Mouse (Mus musculus): ENCODE results near the gene Rassf8.

Rassf8 gene

DNA sequence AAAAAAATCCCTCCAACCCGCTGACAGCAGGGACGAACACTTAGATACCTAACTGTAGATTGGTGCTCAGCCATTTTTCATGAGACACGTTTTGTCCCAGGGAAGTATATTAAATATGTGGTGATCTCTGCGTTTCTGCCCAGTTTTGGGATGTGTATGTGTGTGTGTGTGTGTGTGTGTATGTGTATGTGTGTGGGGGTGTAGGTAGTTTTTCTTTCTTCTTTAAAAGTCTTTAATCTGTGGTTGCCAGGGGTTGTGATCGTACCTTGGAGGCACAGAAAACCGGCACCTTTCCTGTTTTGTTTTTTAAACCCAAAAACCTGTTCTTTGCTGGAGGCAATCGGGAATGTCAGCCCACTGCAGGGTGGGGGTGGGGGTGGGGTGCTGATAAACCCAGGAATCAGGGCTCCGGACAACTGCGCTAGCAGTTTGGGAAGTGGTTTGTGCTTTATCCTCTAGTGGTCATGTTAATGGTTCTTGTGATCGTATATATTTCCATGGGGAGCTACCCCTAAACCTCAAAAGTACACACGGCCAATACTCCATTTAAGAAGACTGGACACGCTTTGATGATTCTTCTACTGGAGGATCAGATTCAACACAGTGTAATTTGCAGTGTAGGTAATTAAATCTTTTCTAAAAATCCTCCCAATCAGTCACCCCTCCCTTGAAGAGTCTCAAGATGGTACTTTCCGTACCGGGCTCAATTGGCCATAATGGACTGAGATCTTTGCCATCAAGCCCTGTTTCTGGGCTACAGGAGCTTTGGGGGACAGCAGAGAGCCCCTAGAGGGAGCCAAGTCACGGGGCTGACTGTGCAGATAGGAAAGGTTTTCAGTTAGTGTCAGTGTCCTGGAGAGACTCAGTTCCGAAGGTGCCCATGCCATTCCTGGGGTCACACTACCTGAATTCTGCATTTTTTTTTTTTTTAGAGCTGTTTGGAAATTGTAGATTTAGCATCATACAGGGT, 1.4 kb downstream of the Rassf8 start:
- no peak for DNase-seq (ENCODE audit: low spot score)

DNA sequence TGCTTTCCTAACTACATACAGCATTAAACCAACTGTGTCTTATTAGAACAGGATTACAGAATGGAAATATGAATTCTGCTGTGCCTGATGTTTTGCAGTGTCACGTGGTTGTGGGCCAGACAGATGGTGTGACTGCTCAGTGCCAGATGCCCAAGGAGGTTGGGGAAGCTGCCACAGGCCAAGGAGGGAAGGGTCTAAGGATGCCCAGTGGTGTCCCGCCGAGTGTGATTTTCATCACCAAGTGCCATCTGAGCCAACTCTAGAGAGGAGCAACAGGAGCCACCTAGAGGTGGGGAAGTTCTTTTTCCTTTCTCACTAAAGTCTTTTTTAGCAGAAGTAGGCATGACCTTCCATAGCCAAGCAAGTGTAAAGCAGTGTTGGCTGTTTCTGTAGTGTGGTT, 3.8 kb downstream of the Rassf8 start:
- no peak for DNase-seq (ENCODE audit: low spot score)

DNA sequence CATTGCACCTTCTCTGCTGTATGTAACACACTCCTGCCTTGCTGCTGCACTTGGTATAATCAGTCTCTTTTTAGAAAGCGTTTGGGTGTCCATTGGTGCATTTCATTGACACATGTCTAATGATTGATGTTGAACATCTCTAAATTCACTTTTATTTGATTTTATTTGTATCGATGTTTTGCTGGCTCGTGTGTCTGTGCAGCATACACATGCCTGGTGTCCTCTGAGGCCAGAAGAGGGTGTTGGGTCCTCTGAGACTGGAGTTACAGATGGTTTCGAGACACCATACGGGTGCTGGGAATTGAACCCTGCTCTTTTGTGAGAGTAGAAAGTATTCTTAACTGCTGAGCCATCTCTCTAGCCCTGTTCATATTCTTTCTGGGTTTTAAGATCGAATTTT, 6.7 kb downstream of the Rassf8 start:
- no peak for DNase-seq (ENCODE audit: low spot score)

DNA sequence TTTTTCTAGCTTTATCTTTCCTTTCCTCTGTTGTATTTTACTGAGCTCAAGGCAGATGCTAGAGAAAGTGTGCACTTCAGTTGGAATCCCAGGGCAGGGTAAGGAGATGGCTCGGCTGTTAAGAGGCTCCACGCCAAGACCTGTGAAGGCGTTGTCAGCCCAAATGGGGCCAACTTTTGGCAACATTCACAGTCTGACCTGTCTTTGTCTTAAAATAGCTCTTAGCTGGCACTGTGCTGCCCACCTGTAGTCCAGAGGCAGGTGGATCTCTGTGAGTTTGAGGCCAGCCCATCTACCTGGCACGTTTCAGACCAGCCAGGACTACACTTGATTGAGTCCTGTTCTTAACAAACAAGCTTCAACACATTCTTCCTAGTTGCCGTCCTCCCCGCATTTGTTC, 7.9 kb downstream of the Rassf8 start:
- no peak for DNase-seq (ENCODE audit: low spot score)

DNA sequence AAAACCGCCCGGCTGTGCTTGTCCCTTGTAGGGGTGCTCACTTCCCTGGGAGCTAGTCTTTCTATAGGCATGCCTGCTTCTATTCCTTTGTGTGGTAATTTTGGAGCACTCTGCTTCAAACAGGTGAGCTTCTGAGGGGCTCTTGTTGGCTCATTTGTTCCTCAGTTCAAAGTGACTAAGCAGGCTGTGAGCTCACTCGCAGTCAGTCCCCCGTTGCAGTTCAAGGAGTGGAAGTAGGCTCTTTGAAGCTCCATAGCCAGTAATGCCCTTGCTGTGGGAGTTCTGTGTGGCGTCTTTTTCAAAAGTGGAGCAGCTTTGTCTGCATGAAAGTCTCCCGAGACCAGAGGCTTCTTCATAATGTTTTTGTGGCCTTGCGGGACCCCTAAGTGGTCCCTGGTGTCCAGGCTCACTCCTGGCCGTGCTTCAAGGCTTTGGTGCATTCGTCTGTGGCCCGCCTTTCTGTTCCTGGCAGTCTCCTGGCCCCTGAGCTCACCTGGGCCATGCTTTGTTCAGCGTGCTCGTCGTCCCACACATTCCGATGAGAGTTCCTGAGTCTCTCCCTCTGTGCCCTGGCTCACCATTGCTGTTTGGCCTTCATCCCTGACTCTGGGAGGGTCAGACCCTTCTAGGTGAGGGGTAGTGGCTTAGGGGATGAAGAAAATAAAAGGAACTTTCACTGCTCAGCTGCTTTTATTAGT, 9.5 kb downstream of the Rassf8 start:
- DNase-seq (ENCODE audit: low spot score) = no peak

DNA sequence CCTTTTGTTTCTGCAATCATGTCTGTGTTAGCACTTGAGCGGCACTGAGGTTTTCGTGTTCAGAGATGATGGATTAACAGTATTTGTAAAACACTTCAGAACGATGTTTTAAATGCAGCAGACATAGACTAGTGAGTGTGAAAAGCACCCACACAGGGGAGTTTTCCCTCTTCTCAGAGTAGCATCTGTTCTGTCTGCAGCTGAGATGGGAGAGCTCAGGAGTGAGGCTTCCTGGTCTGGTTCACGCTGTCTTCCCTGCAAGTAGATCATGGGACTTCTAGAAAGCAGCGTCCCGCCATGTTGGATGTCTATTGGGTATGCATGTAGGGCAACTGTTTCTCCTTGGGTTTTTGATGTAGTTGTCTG, 10.1 kb downstream of the Rassf8 start:
- DNase-seq (ENCODE audit: low spot score) = no peak

DNA sequence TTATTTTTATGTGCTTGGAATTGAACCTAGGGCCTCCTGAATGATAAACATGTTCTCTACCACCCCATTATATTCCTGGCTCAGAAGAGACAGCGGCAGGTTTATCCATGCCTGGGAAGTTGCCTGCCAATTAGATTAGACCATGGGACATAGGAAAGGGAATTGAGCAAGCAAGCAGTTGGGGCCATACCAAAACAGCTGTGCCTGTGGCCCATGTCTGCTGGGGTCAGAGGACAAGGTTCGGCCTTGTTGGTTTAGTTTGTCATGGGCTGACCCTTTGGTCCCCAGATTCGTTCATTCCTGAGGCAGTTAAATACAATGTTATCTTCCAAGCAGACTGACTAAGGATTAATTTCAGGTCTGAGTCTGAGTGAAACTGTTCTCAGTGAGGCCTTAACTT, 10.8 kb downstream of the Rassf8 start:
- DNase-seq (ENCODE audit: low spot score) = no peak

DNA sequence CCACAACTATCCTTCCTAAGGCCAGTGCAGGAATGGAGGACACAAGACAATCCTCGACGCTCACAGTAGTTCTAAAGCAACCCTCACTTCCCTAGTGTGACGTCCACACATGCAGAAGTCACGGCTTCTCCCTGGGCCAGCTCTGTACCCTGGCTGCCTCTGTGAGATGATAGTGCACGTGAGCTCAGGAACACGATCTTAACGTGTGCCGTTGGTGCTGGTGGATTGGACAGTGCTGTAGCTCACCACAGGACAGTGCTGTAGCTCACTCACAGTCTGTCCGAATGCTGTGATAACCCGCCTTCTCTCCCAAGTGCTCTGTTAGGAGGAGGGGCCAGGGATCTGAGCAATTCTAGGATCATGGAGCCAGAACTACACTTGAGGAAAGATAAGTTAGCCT, 12.1 kb downstream of the Rassf8 start:
- no peak for DNase-seq (ENCODE audit: low spot score)

DNA sequence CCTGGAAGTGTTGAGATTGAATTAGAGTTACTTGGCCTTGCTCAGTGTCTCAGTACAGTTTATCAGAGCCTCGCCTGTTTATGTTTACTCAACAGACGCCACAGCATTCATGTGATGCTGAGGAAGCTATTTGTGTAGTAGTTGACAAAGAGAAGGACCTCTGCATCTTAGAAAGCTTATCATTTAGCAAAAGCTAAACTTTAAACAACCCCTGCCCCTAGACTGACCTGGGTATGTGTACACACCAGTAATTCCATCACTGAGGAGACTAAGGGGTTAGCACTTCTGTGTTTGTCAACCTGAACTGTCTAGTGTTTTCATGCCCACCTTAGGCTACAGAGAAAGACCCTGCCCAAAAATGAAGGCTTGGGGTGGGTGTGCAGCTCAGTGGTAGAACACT, 12.9 kb downstream of the Rassf8 start:
- no peak for DNase-seq (ENCODE audit: low spot score)

DNA sequence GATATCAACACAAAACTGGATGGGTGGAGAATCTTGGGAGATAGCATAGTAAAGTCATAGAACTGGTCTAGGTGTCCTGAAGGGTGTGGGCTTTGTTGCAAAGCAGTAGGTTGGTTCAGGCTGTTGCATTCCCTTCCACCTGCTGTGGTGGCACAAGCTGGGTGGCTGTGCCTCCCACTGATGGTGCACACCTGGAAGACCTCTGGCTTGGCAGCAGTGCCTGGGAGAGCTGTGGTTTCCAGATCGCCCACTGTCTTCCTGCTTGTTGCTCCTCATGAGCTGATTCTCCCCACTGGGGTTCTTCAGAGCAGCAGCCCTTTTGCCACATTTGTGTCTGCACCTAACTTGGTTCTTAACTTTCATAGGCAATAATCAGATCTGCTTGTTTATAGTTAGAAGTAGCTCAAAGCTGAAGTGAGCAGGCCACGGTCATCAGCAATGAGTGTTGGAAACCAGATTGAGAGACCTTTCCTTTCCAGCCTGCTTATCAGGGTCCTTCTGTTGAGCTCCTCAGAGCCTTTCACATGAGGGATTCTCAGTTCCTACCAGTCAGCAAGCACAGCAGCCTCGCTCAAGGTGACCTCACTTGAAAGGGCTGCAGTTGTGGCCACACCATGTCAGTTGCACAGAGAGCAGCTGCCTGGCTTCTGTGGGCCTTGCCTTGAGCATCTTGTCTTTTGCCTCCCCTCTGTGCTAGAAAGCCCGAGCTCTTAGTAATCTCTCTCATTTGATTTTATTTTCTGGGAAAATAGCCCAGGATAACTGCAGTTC, 13.9 kb downstream of the Rassf8 start:
- no peak for DNase-seq (ENCODE audit: low spot score)

DNA sequence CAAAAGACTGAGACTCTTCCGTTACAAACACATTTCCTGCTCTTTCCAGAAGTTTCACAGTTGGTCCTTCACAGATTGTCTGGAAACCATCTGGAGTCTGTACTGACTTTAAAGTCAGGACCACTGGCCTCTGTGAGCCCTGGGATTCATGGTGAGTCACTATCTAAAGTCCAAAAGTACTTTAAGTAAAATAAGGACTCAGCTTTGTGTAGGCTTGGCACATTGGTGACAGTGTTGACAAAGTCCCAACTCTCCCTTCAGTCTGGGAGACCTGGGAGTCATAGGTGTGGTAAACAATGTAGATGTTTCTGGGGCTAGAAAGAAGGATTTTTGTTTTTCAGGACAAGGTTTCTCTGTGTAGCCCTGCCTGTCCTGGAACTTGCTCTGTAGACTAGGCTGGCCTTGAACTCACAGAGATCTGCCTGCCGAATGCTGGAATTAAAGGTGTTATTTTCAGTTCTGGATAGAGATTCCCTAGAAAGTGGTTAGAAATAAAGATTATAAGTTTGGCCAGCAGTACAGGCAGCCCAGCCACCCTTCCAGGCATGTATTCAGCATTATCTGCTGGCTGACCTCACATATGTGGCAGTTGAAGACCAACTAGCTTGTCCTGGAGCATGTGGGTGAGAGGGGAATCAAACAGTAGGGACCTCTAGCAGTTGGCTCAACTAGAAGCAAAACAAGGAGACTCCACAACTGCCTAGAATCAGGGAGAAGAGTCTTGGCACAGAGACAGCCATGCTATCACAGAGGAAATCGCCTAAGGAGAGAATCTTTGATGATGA, 14.8 kb downstream of the Rassf8 start:
- no peak for DNase-seq (ENCODE audit: low spot score)

DNA sequence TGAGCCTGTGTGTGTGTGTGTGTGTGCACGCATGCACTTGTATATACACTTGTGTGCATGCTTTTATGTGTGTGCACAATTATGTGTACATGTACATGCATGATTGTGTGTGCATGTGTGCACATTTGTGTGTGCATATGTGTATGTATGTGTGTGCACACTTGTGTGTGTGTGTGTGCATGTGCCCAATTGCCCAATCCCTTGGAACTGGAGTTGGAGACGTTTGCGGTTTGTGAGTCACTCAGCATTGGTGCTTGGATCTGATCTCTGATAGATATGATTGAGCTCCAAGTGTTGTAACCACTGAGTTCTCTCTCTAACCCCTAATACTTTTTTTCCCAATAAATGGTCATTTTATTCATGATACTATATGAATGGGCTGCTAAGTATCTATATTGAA, 15.5 kb downstream of the Rassf8 start:
- DNase-seq (ENCODE audit: low spot score) = no peak

DNA sequence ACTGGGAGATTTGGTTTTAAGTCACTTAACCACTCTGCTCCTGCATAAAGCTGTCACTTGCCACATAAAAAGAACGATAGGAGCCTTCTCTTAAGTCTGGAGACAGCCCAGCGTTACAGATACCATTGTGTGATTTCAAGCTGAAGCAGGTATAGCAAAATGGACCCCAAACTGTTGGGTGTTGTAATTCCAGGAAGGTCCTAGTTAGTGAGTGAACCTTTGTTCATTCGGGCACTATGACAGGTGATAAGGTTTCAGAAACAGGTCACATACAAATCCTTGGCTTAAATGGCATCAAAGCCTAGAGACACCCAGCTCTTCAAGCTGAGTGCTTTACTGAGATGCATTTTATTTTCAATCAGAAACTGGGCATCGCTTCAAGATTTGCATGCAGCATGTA, 16.5 kb downstream of the Rassf8 start:
- no peak for DNase-seq (ENCODE audit: low spot score)

DNA sequence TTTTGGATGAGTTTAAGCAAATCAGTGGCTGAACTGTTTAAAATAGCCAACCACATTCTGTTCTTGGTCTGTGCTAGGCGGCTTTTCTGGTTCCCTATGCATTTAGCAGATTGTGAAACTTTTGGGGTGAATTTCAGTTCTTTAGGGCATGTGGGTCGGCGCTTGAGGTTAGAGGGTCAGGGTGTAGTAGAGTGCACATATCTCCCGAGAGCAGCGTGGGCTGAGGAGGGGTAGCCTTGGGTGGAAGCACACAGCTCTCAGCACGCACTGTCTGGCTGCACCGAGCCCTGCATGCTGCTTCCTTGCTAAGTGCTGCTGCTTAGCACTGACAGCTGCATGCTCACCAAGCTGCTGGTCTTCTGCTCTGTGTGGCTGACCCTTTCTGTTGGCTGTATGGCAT, 18.5 kb downstream of the Rassf8 start:
- DNase-seq (ENCODE audit: low spot score) = no peak

DNA sequence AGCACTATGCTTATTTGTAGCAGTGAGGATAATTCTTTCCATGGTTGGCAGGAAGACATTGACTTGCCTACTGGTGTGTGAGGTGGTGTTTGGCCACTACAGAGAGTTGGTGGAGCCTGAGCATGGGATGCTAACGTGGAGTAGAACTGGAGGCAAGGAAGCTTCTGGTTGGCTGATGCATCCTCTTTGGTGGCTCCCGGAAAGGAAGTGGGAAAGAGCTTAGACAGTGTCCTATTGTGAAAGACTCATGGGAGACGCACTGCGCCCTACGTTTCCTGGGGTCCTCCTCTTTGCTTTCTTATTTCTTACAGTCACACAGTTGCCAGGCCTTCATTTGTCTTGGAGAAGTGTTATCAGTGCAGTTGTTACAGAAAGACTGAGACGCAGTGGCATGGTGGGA, 20.4 kb downstream of the Rassf8 start:
- no peak for DNase-seq (ENCODE audit: low spot score)

DNA sequence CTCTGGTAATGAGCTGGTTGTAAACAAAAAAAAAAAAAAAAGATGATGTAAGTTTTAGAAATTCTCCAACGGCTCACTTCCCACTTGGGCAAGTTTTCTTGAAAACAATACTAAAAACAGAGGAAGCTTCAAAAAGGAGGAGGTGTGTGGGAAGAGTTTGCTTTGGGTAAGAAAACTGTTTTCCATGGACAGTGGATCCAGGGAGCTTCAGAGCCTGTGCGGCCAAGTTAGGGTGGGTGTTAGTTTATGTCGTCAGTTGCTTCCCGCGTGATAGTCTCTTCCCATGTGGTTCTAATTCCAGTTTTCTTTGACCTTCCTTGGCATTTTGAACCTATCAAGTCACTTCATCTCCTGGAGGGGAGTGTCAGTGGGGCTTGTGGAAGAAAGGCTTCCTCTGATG, 21.1 kb downstream of the Rassf8 start:
- DNase-seq (ENCODE audit: low spot score) = no peak

DNA sequence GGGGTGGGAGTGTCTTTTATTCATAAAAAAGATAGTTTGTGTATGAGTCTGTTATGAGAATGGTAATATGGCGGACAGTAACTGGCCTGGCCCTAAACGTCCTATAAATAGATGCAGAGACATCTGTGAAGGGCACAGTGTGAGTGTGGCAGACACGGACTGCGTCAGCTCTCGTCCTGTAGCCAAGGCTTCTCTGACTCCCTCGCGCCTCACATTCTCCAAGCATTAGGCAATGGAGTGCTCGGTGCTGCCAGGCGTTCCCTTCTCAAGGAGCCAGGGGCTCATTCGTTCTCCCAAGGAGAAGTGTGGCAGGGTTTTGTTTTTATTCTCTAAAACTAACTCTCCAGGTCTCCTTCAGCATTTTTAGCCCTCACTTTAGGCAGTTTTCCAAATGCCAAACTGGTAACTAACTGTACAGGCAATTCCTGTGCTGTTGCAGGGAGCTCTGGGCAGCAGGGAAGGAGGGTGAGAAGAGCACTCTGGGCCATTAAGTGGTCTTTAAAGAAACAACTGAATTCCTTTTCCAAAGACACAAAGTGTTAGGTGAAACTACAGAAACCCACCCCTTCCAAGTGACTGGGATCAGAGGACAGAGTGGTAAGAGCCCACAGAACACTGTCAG, 22.2 kb downstream of the Rassf8 start:
- DNase-seq (ENCODE audit: low spot score) = no peak

DNA sequence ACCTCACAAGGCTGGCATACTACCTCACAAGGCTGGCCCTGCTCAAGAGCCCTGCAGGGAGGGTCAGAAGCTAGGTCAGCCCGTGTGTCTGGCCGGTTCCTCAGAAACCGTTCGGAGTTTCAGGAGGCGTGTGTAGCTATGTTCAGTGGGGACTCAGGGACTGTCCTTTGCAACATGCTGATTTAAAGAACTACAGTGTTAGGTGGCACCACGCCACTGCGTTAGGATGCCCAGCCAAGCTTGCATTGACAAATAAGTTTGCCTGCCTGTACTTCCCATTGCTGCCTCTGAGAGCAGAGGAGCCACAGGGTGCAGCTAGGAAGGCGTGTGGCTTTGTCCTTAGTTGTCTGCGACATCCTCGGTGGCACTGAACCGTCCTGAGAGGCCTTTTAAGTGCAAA, 23.3 kb downstream of the Rassf8 start:
- DNase-seq (ENCODE audit: low spot score) = no peak

DNA sequence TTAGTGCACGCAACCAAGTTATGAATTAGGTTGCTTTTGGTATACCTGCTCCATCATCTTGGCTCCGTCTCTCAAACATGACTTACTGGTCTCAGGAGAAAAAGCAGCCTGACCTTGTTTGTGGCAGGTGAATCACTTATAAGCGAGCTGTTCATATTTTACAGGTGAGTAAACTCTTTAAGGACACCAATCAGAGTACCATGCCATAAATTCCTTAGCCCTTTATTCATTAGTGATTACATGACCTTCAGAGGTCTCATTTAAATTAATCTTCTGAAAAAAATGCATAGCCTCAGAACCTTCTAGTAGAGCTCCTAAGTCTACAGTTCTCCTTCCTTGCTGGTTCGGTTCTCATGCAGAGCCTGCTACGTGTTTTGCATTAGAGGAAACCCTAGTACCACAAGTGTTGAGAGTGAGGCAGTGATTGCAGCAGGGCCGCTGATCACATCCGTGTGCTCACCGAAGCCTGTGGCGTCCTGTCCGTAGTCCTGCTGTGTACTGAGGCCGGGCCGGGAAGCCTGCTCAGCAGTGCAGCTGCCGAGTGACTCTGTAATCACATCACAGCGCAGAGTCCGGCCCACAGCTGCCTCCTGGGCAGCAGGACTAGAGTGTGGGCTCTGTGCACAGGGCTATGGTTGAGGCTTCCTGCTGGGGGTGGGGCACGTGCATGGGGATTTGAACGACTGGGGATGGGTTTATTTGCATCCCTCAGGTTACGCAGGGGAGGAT, 23.9 kb downstream of the Rassf8 start:
- DNase-seq (ENCODE audit: low spot score) = no peak

DNA sequence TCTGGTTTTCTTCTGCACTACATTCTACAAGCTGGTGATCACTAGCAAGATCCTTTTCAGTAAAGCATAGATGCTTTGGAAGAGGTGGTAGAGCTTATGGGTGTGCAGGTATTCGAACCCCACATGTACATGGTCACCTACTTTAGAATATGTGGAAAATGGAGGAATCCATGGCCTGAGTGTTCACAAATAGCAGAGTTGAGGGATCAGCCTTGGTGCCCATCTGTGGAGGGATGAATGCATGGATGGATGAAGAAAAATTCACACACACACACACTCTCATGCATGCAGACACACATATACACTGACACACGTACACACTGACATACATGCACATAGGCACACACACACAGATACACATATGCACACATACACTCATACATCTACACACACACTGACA, 27.9 kb downstream of the Rassf8 start:
- no peak for DNase-seq (ENCODE audit: low spot score)

DNA sequence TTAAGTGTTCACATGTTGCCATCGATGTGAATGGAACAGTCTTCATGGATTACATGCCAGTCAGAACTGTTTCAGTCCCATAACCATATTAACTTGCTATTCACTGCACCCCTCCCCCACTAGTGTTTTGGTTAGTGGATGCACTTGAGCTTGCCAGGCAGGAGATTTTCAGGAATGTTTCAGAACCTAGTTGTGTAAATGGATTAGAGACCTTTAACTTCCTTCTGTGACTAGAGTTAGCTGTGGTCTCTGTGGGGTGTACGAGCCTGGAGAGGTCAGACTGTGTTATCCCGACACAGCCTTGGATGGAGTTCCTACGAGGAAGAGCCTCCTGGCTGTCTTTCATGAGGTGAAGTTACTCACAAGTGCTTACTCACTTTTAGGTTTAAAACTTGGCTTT, 29.7 kb downstream of the Rassf8 start:
- DNase-seq (ENCODE audit: low spot score) = no peak

Data from c-Kit-positive CD71-positive TER-119-positive erythroid progenitor cells, embryonic 14.5 days (primary cell).